Mouse (Mus musculus): ENCODE results near the gene Foxo4. TPM values are rescaled to one million over a fixed set of nuclear protein-coding genes. Genes with fewer than 3 reads are reported as not detected.
A peak's percentile ranks its signal among the peaks of the same experiment; 100 is the strongest.

Foxo4 gene
- polyA plus RNA-seq, 1 experiment from 2014 or later, result 5.1 TPM

- H3K4me2 ChIP-seq (replicated peaks), result peak overlapping the region; percentile 62
- H3K9me3 ChIP-seq, result no peaks in the 10 kb centered on the region
- WGBS, result 29% methylated on average over 11 of the region's 13 CpGs
- H3K27me3 ChIP-seq, result peaks cover 13% of the 10 kb centered on the region
- peak overlapping the region; percentile 68 for H3K9ac ChIP-seq
- peaks cover 28% of the 10 kb centered on the region for H3K4me1 ChIP-seq
- H3K27ac ChIP-seq, result peak overlapping the region; percentile 72
- peak; percentile 87 for ATAC-seq (ENCODE audit: low FRiP score, low read depth)
- H3K36me3 ChIP-seq, result peaks cover 29% of the 10 kb centered on the region
- peak overlapping the region; percentile 49 for H3K4me3 ChIP-seq
Observed at GRCm38 (mm10) chrX:101299473-101300426, 45.4 kb downstream of the Foxo4 start.

DNA sequence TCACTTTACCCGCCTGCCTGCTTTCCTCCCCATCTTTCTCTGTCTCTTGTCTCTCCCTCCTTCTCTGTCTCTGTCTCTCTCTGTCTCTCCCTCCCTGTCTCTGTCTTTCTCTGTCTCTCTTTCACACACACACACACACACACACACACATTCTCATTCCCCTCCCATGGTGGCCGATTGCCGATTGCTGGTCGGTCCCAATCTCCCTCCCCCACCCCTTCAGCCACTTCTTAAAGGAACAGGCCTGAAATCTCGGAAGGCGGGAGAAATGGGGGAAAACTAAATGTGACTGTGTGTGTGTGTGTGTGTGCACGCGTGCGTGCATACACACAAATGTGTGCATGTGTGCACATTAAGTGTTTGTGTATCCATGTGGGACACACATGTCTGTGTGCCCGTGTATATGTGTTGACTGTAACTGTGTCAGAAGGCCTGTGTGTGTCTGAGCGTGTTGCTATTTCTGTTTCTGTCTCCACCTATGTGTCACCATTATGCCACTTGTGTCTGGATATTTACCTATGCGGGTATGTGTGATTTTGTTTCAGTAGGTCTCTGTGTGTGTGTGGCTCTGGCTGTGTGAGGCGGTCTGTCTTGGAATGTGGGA is 46.2 kb downstream of the Foxo4 start:
- ATAC-seq (ENCODE audit: low FRiP score, low read depth), result peak; percentile 25
- H3K9me3 ChIP-seq, result no peaks in the 10 kb centered on the region
- peaks cover 16% of the 10 kb centered on the region for H3K27me3 ChIP-seq
- peak overlapping the region; percentile 39 for H3K9ac ChIP-seq
- peak overlapping the region; percentile 49 for H3K4me3 ChIP-seq
- peak overlapping the region; percentile 62 for H3K4me2 ChIP-seq (replicated peaks)
- peak overlapping the region; percentile 72 for H3K27ac ChIP-seq
- peaks cover 24% of the 10 kb centered on the region for H3K36me3 ChIP-seq
- peaks cover 28% of the 10 kb centered on the region for H3K4me1 ChIP-seq
- 36% methylated on average over 13 of the region's 13 CpGs for WGBS

- Histone ChIP-seq H3K4me1 (peaks cover 28% of the 10 kb centered on the region), H3K4me3 (no peak overlapping the region), H3K27ac (no peak overlapping the region; the same call in 1 of the 2 replicates), H3K4me2 (replicated peaks) (peak overlapping the region; percentile 62), H3K9ac (no peak overlapping the region), H3K36me3 (peaks cover 12% of the 10 kb centered on the region), H3K27me3 (peaks cover 16% of the 10 kb centered on the region), H3K9me3 (no peaks in the 10 kb centered on the region)
- 77% methylated on average over 9 of the region's 9 CpGs for WGBS
- no peak for ATAC-seq (ENCODE audit: low FRiP score, low read depth)
Observed at GRCm38 (mm10) chrX:101301654-101302053, 47.3 kb downstream of the Foxo4 start.

- peaks cover 25% of the 10 kb centered on the region for H3K27me3 ChIP-seq
- H3K9me3 ChIP-seq, result no peaks in the 10 kb centered on the region
- H3K4me2 ChIP-seq (replicated peaks), result no peak overlapping the region
- WGBS, result 50% methylated on average over 2 of the region's 2 CpGs
- peaks cover 28% of the 10 kb centered on the region for H3K4me1 ChIP-seq
- H3K4me3 ChIP-seq, result no peak overlapping the region
- H3K9ac ChIP-seq, result no peak overlapping the region
- no peak for ATAC-seq (ENCODE audit: low FRiP score, low read depth)
- no peak overlapping the region for H3K27ac ChIP-seq
- H3K36me3 ChIP-seq, result peaks cover 6% of the 10 kb centered on the region; the same call in 1 of the 2 replicates
Observed at GRCm38 (mm10) chrX:101304646-101305045, 50.3 kb downstream of the Foxo4 start.

- H3K4me3 ChIP-seq, result no peak overlapping the region
- H3K4me1 ChIP-seq, result no peaks in the 10 kb centered on the region
- ATAC-seq (ENCODE audit: low FRiP score, low read depth), result no peak
- no peaks in the 10 kb centered on the region for H3K9me3 ChIP-seq
- H3K27ac ChIP-seq, result no peak overlapping the region
- H3K9ac ChIP-seq, result no peak overlapping the region
- H3K36me3 ChIP-seq, result peaks cover 10% of the 10 kb centered on the region
- WGBS, result 92% methylated on average over 5 of the region's 5 CpGs
- H3K4me2 ChIP-seq (replicated peaks), result no peak overlapping the region
- H3K27me3 ChIP-seq, result peaks cover 26% of the 10 kb centered on the region; the same call in 1 of the 2 replicates
Observed at GRCm38 (mm10) chrX:101309299-101309698, 55.0 kb downstream of the Foxo4 start.

Other genes starting within 250 kb of the Foxo4 start
- 0.06 TPM in 1 of 2 replicates, not detected in the other for gene Tex11, start 194.9 kb upstream of the Foxo4 start, polyA plus RNA-seq (2015; fragmentation: Nextera tagmentation; extraction: Ambion mirVana)
- 1.7 and 1.9 TPM in 2 replicates for gene Slc7a3, start 168.5 kb upstream of the Foxo4 start, polyA plus RNA-seq (2015; fragmentation: Nextera tagmentation; extraction: Ambion mirVana)
- gene Snx12, start 32.0 kb upstream of the Foxo4 start, polyA plus RNA-seq (2015; fragmentation: Nextera tagmentation; extraction: Ambion mirVana), result 50.4 and 54.3 TPM in 2 replicates
- gene Gm614, start 9.5 kb downstream of the Foxo4 start, polyA plus RNA-seq (2015; fragmentation: Nextera tagmentation; extraction: Ambion mirVana), result not detected in 2 replicates
- gene Il2rg, start 13.7 kb downstream of the Foxo4 start, polyA plus RNA-seq (2015; fragmentation: Nextera tagmentation; extraction: Ambion mirVana), result 9.4 and 9.5 TPM in 2 replicates
- gene Gm20489, start 14.5 kb downstream of the Foxo4 start, polyA plus RNA-seq (2015; fragmentation: Nextera tagmentation; extraction: Ambion mirVana), result not detected in 2 replicates
- 43.1 and 43.7 TPM in 2 replicates for gene Med12, start 19.5 kb downstream of the Foxo4 start, polyA plus RNA-seq (2015; fragmentation: Nextera tagmentation; extraction: Ambion mirVana)
- 17.8 and 19.9 TPM in 2 replicates for gene Nlgn3, start 44.6 kb downstream of the Foxo4 start, polyA plus RNA-seq (2015; fragmentation: Nextera tagmentation; extraction: Ambion mirVana)
- 0.28 TPM in 1 of 2 replicates, not detected in the other for gene Gjb1, start 121.8 kb downstream of the Foxo4 start, polyA plus RNA-seq (2015; fragmentation: Nextera tagmentation; extraction: Ambion mirVana)
- gene Zmym3, start 166.3 kb downstream of the Foxo4 start, polyA plus RNA-seq (2015; fragmentation: Nextera tagmentation; extraction: Ambion mirVana), result 43.7 and 48.0 TPM in 2 replicates
- 491 and 506 TPM in 2 replicates for gene Nono, start 174.8 kb downstream of the Foxo4 start, polyA plus RNA-seq (2015; fragmentation: Nextera tagmentation; extraction: Ambion mirVana)
- gene Itgb1bp2, start 194.6 kb downstream of the Foxo4 start, polyA plus RNA-seq (2015; fragmentation: Nextera tagmentation; extraction: Ambion mirVana), result 30.0 and 31.3 TPM in 2 replicates